Mouse (Mus musculus): ENCODE data around the gene Dnajb3. TPM values are rescaled to one million over a fixed set of nuclear protein-coding genes. Genes with fewer than 3 reads are reported as not detected.
"Not testable (repeated sequence)": the region's sequence is repeated elsewhere in the genome, so short reads cannot be mapped to it uniquely, and the experiment has no call there.

The Dnajb3 gene
- total RNA-seq, 2 experiments from 2014 or later = 2.6 to 3.2 TPM

- no peak for DNase-seq (ENCODE audit: low spot score in 2 of 2)
- intact Hi-C loops (cut with DNase I) = no loop called here
Observed at GRCm38 (mm10) chr1:88217576-88217975, 12.0 kb upstream of the Dnajb3 start.

- intact Hi-C loops (cut with DNase I) = no loop called here
- no peak for DNase-seq (ENCODE audit: low spot score in 2 of 2)
Observed at GRCm38 (mm10) chr1:88217144-88217543, 11.6 kb upstream of the Dnajb3 start.

- no peak for DNase-seq (ENCODE audit: low spot score in 2 of 2)
- intact Hi-C loops (cut with DNase I) = no loop called here
Observed at GRCm38 (mm10) chr1:88216551-88216950, 11.0 kb upstream of the Dnajb3 start.

GRCm38 (mm10) chr1:88215466-88216380 is 10.1 kb upstream of the Dnajb3 start:
- intact Hi-C loops (cut with DNase I) = no loop called here
- DNase-seq (ENCODE audit: low spot score in 2 of 2) = no peak

GRCm38 (mm10) chr1:88214462-88214952 is 8.9 kb upstream of the Dnajb3 start:
- intact Hi-C loops (cut with DNase I) = no loop called here

GRCm38 (mm10) chr1:88213766-88214461 is 8.3 kb upstream of the Dnajb3 start:
- no peak for DNase-seq (ENCODE audit: low spot score in 2 of 2)
- intact Hi-C loops (cut with DNase I) = no loop called here

More at GRCm38 (mm10) chr1:88214462-88214952, 8.9 kb upstream of the Dnajb3 start:
- no peak for DNase-seq (ENCODE audit: low spot score in 2 of 2)

- intact Hi-C loops (cut with DNase I) = no loop called here
- DNase-seq (ENCODE audit: low spot score in 2 of 2) = no peak
Observed at GRCm38 (mm10) chr1:88213061-88213460, 7.5 kb upstream of the Dnajb3 start.

GRCm38 (mm10) chr1:88212341-88213045 is 6.9 kb upstream of the Dnajb3 start:
- DNase-seq (ENCODE audit: low spot score in 2 of 2) = no peak
- intact Hi-C loops (cut with DNase I) = no loop called here

GRCm38 (mm10) chr1:88211812-88212211 is 6.2 kb upstream of the Dnajb3 start, which contains the start of gene Ugt1a1:
TSS of gene Ugt1a1 (plus strand) at chr1:88211959.
- intact Hi-C loops (cut with DNase I) = no loop called here
- DNase-seq (ENCODE audit: low spot score in 2 of 2) = no peak

- intact Hi-C loops (cut with DNase I) = no loop called here
- no peak for DNase-seq (ENCODE audit: low spot score in 2 of 2)
Observed at GRCm38 (mm10) chr1:88206843-88207479, 1.4 kb upstream of the Dnajb3 start.

GRCm38 (mm10) chr1:88200456-88200855 is 5.1 kb downstream of the Dnajb3 start, which contains the start of gene Ugt1a2:
TSS of gene Ugt1a2 (plus strand) at chr1:88200601.
- intact Hi-C loops (cut with DNase I) = no loop called here
- no peak for DNase-seq (ENCODE audit: low spot score in 2 of 2)

GRCm38 (mm10) chr1:88199996-88200395 is 5.6 kb downstream of the Dnajb3 start:
- no peak for DNase-seq (ENCODE audit: low spot score in 2 of 2)
- intact Hi-C loops (cut with DNase I) = no loop called here

- intact Hi-C loops (cut with DNase I) = no loop called here
- no peak for DNase-seq (ENCODE audit: low spot score in 2 of 2)
Observed at GRCm38 (mm10) chr1:88197443-88197842, 8.1 kb downstream of the Dnajb3 start.

GRCm38 (mm10) chr1:88195687-88196086 is 9.9 kb downstream of the Dnajb3 start:
- no peak for DNase-seq (ENCODE audit: low spot score in 2 of 2)
- intact Hi-C loops (cut with DNase I) = no loop called here

- intact Hi-C loops (cut with DNase I) = no loop called here
- no peak for DNase-seq (ENCODE audit: low spot score in 2 of 2)
Observed at GRCm38 (mm10) chr1:88192136-88192535, 13.4 kb downstream of the Dnajb3 start.

GRCm38 (mm10) chr1:88186325-88186935 is 19.2 kb downstream of the Dnajb3 start:
- intact Hi-C loops (cut with DNase I) = no loop called here
- DNase-seq (ENCODE audit: low spot score in 2 of 2) = no peak

GRCm38 (mm10) chr1:88179657-88180056 is 25.9 kb downstream of the Dnajb3 start:
- DNase-seq (ENCODE audit: low spot score in 2 of 2) = no peak
- intact Hi-C loops (cut with DNase I) = no loop called here

- DNase-seq (ENCODE audit: low spot score in 2 of 2); intact Hi-C loops (cut with DNase I): not testable (repeated sequence)
Observed at GRCm38 (mm10) chr1:88172190-88172589, 33.4 kb downstream of the Dnajb3 start.

GRCm38 (mm10) chr1:88165711-88166110 is 39.9 kb downstream of the Dnajb3 start, which contains the start of gene Ugt1a5:
TSS of gene Ugt1a5 (plus strand) at chr1:88166012.
- intact Hi-C loops (cut with DNase I) = no loop called here

More at GRCm38 (mm10) chr1:88165711-88166110, 39.9 kb downstream of the Dnajb3 start, which contains the start of gene Ugt1a5:
- DNase-seq (ENCODE audit: low spot score in 2 of 2) = no peak

Data from left cerebral cortex, postnatal 25 days (tissue).